Mouse (Mus musculus) gastrocnemius, postnatal 4 days (tissue): ENCODE data around the gene Tmem40. TPM values are rescaled to one million over a fixed set of nuclear protein-coding genes. Genes with fewer than 3 reads are reported as not detected.
A peak's percentile ranks its signal among the peaks of the same experiment; 100 is the strongest.

Source experiments
- DNase-seq, 2 experiments: peaks; one replicate each; pipeline ENCODE4 v3.0.0; 2021 to 2022; ENCODE audit warnings: low spot score in 2 of 2, mixed read lengths in 2 of 2
- long read RNA-seq, 2 experiments: library from polyadenylated mRNA; stranded (forward); transcript quantifications; one replicate each; pipeline ENCODE4 v2.0.0; 2021
- total RNA-seq, 2 experiments: library from RNA; stranded (reverse); gene quantifications; 2 replicates each; pipeline ENCODE4 v1.2.3; 2021

Tmem40 gene
- total RNA-seq: under 1 TPM; 0.66 to 0.73 TPM
- long read RNA-seq, experiment 1, partial matches to known transcripts: 1 of 3 reads
- long read RNA-seq, experiment 1, other reads (novel, unspliced or antisense): 0 of 3 reads
- long read RNA-seq, experiment 2, partial matches to known transcripts: 0 of 1 reads
- long read RNA-seq, experiment 2, other reads (novel, unspliced or antisense): 0 of 1 reads

GRCm38 (mm10) chr6:115761995-115762756, at the start of gene Tmem40:
Gene Tmem40, minus strand, starts transcription at chr6:115762410.
- DNase-seq: no peak

GRCm38 (mm10) chr6:115811606-115812005, 49.4 kb upstream of the Tmem40 start:
- no peak for DNase-seq

- peak; percentile 70 to 86 for DNase-seq
These were observed 46.5 kb upstream of the Tmem40 start, which contains the start of gene Rpl32 for GRCm38 (mm10) chr6:115808488-115809231. Gene Rpl32, minus strand, starts transcription at chr6:115808747.

- DNase-seq: no peak
These were observed 45.9 kb upstream of the Tmem40 start for GRCm38 (mm10) chr6:115808196-115808487.

- DNase-seq: no peak
These were observed 45.4 kb upstream of the Tmem40 start for GRCm38 (mm10) chr6:115807464-115808195.

GRCm38 (mm10) chr6:115804432-115805192, 42.4 kb upstream of the Tmem40 start:
- no peak for DNase-seq

GRCm38 (mm10) chr6:115803541-115804382, 41.6 kb upstream of the Tmem40 start:
- peak; percentile 40 to 79 for DNase-seq

- no peak for DNase-seq
These were observed 39.6 kb upstream of the Tmem40 start for GRCm38 (mm10) chr6:115801811-115802210.

- peak in 1 of 2 experiments; percentile 32 for DNase-seq
These were observed 30.5 kb upstream of the Tmem40 start for GRCm38 (mm10) chr6:115792691-115793215.

- DNase-seq: peak; percentile 40 to 52
These were observed 29.9 kb upstream of the Tmem40 start for GRCm38 (mm10) chr6:115791842-115792686.

- DNase-seq: no peak
These were observed 28.8 kb upstream of the Tmem40 start for GRCm38 (mm10) chr6:115791016-115791415.

GRCm38 (mm10) chr6:115782781-115783180, 20.6 kb upstream of the Tmem40 start:
- no peak for DNase-seq

- no peak for DNase-seq
These were observed 14.2 kb upstream of the Tmem40 start for GRCm38 (mm10) chr6:115776363-115776762.

GRCm38 (mm10) chr6:115775838-115776237, 13.6 kb upstream of the Tmem40 start:
- DNase-seq: peak in 1 of 2 experiments; percentile 30

- DNase-seq: peak; percentile 59 to 75
These were observed 12.3 kb upstream of the Tmem40 start, which contains the start of gene Cand2 for GRCm38 (mm10) chr6:115774501-115774921. Gene Cand2, plus strand, starts transcription at chr6:115774538.

GRCm38 (mm10) chr6:115773966-115774413, 11.8 kb upstream of the Tmem40 start:
- DNase-seq: peak in 1 of 2 experiments; percentile 39

- no peak for DNase-seq
These were observed 10.4 kb upstream of the Tmem40 start for GRCm38 (mm10) chr6:115772604-115773003.

- no peak for DNase-seq
These were observed 10.0 kb upstream of the Tmem40 start for GRCm38 (mm10) chr6:115772201-115772600.
